14 mouse cellular contexts compared by ENCODE assay signal in genomic region chr17:44397829-44398228, GRCm38 (mm10).
DNase-seq lines count a peak whose midpoint lies in the region; ATAC-seq and TF ChIP-seq lines count a peak whose summit lies in the region.
"Had no signal": no experiment of that assay in that cellular context is flagged by ENCODE, and none has a peak within 500 bp of the region (broad histone marks: within the 10 kb centered on the region; RNA-seq: fewer than 3 reads in every experiment).

No protein-coding gene starts in this region.

- no peak for DNase-seq in midbrain, embryonic 10.5 days (ENCODE audit: low spot score)
- DNase-seq in embryo, embryonic 9.5 days (ENCODE audit: extremely low spot score) = peak; percentile 13
- no peak for DNase-seq in forebrain, postnatal 0 days
- no peak for DNase-seq in lung, postnatal 14 days
- no peak for DNase-seq in adrenal gland, adult 8-10 months
- DNase-seq in left cerebral cortex, adult 9 months (ENCODE audit: low spot score in 2 of 2) = no peak
- DNase-seq: heart, postnatal 10 days; kidney, adult 9 months; layer of hippocampus, adult 9-11 months; thymus, adult 18-20 months had no signal

- H3K9me3 ChIP-seq in midbrain, embryonic 13.5 days = no peaks in the 10 kb centered on the region
- no peaks in the 10 kb centered on the region for H3K9me3 ChIP-seq in midbrain, embryonic 10.5 days (replicated peaks)
- H3K9me3 ChIP-seq in forebrain, postnatal 0 days (ENCODE audit: low read length) = no peaks in the 10 kb centered on the region
- H3K9me3 ChIP-seq in neural tube, embryonic 14.5 days (ENCODE audit: control insufficient read depth, low read length) = no peaks in the 10 kb centered on the region
- H3K9me3 ChIP-seq: limb, embryonic 15.5 days; lung, embryonic 15.5 days had no signal

- H3K4me1 ChIP-seq in midbrain, embryonic 13.5 days (replicated peaks) = peaks cover 5% of the 10 kb centered on the region; the same call in 1 of the 2 replicates
- peaks cover 9% of the 10 kb centered on the region for H3K4me1 ChIP-seq in midbrain, embryonic 10.5 days
- H3K4me1 ChIP-seq in forebrain, postnatal 0 days (ENCODE audit: insufficient read depth) = 0 out of 2 replicates have a peak, but pooled peaks cover 3% of the 10 kb centered on the region
- 0 out of 2 replicates have a peak, but pooled peaks cover 2% of the 10 kb centered on the region for H3K4me1 ChIP-seq in neural tube, embryonic 14.5 days (ENCODE audit: control insufficient read depth, insufficient read depth, low read length)
- H3K4me1 ChIP-seq: limb, embryonic 15.5 days; lung, embryonic 15.5 days had no signal

- no peak overlapping the region for H3K4me2 ChIP-seq in midbrain, embryonic 13.5 days (replicated peaks)
- no peak overlapping the region for H3K4me2 ChIP-seq in forebrain, postnatal 0 days (ENCODE audit: low read depth)
- no peak overlapping the region for H3K4me2 ChIP-seq in neural tube, embryonic 14.5 days (ENCODE audit: low read depth, low read length)
- H3K4me2 ChIP-seq: limb, embryonic 15.5 days; lung, embryonic 15.5 days had no signal

- peaks cover 5% of the 10 kb centered on the region; the same call in 1 of the 2 replicates for H3K27me3 ChIP-seq in midbrain, embryonic 13.5 days
- H3K27me3 ChIP-seq in midbrain, embryonic 10.5 days (ENCODE audit: low read depth, poor library complexity, severe bottlenecking) = peaks cover 20% of the 10 kb centered on the region
- peaks cover 33% of the 10 kb centered on the region for H3K27me3 ChIP-seq in forebrain, postnatal 0 days (ENCODE audit: insufficient read depth, low read length)
- no peaks in the 10 kb centered on the region for H3K27me3 ChIP-seq in neural tube, embryonic 14.5 days (ENCODE audit: control insufficient read depth, insufficient read depth, low read length)
- H3K27me3 ChIP-seq: limb, embryonic 15.5 days; lung, embryonic 15.5 days had no signal

- no peak overlapping the region for H3K4me3 ChIP-seq in midbrain, embryonic 13.5 days (replicated peaks)
- no peak overlapping the region for H3K4me3 ChIP-seq in midbrain, embryonic 10.5 days
- H3K4me3 ChIP-seq in forebrain, postnatal 0 days (ENCODE audit: low read depth, low read length) = no peak overlapping the region
- H3K4me3 ChIP-seq in neural tube, embryonic 14.5 days (ENCODE audit: low read depth, low read length) = no peak overlapping the region
- H3K4me3 ChIP-seq: limb, embryonic 15.5 days; lung, embryonic 15.5 days had no signal

- no peak for TF ChIP-seq CTCF in forebrain, postnatal 0 days (IDR thresholded peaks at IDR 0.05; ENCODE audit: low read depth)

- no peak overlapping the region for H3K27ac ChIP-seq in midbrain, embryonic 13.5 days
- H3K27ac ChIP-seq in midbrain, embryonic 10.5 days (replicated peaks) = no peak overlapping the region
- no peak overlapping the region for H3K27ac ChIP-seq in forebrain, postnatal 0 days (ENCODE audit: low read depth, low read length)
- no peak overlapping the region for H3K27ac ChIP-seq in neural tube, embryonic 14.5 days (ENCODE audit: low read depth, low read length)
- H3K27ac ChIP-seq: limb, embryonic 15.5 days; lung, embryonic 15.5 days had no signal

- 0 out of 2 replicates have a peak, but pooled peaks have one; percentile 30 for ATAC-seq in midbrain, embryonic 13.5 days
- ATAC-seq in forebrain, postnatal 0 days = 0 out of 2 replicates have a peak, but pooled peaks have one; percentile 34
- ATAC-seq in neural tube, embryonic 14.5 days (ENCODE audit: low read depth) = peak; percentile 68; the same call in 1 of the 2 replicates

- 19% methylated on average over 5 of the region's 5 CpGs for WGBS in midbrain, embryonic 13.5 days
- WGBS in midbrain, embryonic 10.5 days = 43% methylated on average over 5 of the region's 5 CpGs
- WGBS in forebrain, postnatal 0 days = 7% methylated on average over 5 of the region's 5 CpGs
- 20% methylated on average over 5 of the region's 5 CpGs for WGBS in neural tube, embryonic 14.5 days

- H3K9ac ChIP-seq in midbrain, embryonic 13.5 days (replicated peaks) = no peak overlapping the region
- no peak overlapping the region for H3K9ac ChIP-seq in forebrain, postnatal 0 days
- no peak overlapping the region for H3K9ac ChIP-seq in neural tube, embryonic 14.5 days (replicated peaks; ENCODE audit: low read depth, low read length)
- H3K9ac ChIP-seq: limb, embryonic 15.5 days; lung, embryonic 15.5 days had no signal

- no peaks in the 10 kb centered on the region for H3K36me3 ChIP-seq in midbrain, embryonic 13.5 days
- H3K36me3 ChIP-seq in midbrain, embryonic 10.5 days = no peaks in the 10 kb centered on the region
- no peaks in the 10 kb centered on the region for H3K36me3 ChIP-seq in forebrain, postnatal 0 days (ENCODE audit: insufficient read depth)
- H3K36me3 ChIP-seq in neural tube, embryonic 14.5 days (ENCODE audit: control insufficient read depth, insufficient read depth, low read length) = no peaks in the 10 kb centered on the region
- H3K36me3 ChIP-seq: limb, embryonic 15.5 days; lung, embryonic 15.5 days had no signal
